Mouse (Mus musculus) thymus, postnatal 10 days (tissue): ENCODE results near the gene Vav1.
"Not testable (repeated sequence)": the region's sequence is repeated elsewhere in the genome, so short reads cannot be mapped to it uniquely, and the experiment has no call there.

Experiments
- DNase-seq, 2 experiments: peaks; one replicate each; pipeline ENCODE4 v3.0.0; 2021; ENCODE audit warnings: low spot score in 2 of 2

The Vav1 gene

GRCm38 (mm10) chr17:57253306-57253705 lies 25.6 kb upstream of the Vav1 start:
- DNase-seq, result no peak

- no peak for DNase-seq
Measured at GRCm38 (mm10) chr17:57255354-57255753, 23.5 kb upstream of the Vav1 start.

DNA sequence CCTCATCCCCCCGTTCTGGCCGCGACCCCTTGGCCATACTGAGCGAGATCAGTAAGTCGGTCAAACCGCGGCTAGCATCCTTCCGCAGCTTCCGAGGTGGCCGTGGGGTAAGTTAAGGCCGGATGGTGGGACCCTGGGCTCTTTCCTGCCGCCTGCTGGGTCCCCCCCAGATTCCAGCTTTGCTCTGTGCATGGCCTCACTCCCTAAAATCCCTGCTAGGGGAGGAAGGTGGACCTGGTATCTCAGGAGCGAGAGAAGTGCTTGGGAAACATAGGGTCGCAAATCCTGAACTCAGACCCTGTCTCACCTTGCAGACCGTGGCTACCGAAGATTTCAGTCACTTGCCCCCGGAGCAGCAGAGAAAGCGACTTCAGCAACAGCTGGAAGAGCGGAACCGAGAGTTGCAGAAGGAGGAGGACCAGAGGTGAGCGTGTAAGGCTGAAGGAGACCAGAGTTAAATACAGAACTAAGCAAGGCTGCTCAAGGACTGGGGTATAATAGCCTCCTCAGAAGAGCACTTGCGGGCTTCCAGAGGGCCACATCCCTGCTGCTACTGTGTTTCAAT lies 21.9 kb upstream of the Vav1 start:
- no peak for DNase-seq

DNA sequence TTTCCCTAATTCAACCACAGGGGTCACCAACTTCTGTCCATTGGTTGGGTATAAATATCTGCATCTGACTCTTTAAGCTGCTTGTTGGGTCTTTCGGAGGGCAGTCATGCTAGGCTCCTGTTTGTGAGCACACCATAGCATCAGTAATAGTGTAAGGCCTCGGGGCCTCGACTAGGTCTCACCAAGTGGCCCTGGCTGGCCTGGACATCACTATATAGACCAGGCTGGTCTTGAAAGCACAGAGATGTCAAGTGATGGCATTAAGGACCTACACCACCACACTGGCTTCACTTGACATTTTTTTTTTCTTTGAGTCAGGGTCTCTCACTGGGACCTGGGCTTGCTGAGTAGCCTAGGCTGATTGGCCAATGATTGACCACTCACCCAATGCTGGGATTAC lies 20.7 kb upstream of the Vav1 start:
- no peak for DNase-seq

- no peak for DNase-seq
Measured at GRCm38 (mm10) chr17:57259742-57260141, 19.2 kb upstream of the Vav1 start.

GRCm38 (mm10) chr17:57260351-57260750 lies 18.5 kb upstream of the Vav1 start:
- no peak for DNase-seq

DNA sequence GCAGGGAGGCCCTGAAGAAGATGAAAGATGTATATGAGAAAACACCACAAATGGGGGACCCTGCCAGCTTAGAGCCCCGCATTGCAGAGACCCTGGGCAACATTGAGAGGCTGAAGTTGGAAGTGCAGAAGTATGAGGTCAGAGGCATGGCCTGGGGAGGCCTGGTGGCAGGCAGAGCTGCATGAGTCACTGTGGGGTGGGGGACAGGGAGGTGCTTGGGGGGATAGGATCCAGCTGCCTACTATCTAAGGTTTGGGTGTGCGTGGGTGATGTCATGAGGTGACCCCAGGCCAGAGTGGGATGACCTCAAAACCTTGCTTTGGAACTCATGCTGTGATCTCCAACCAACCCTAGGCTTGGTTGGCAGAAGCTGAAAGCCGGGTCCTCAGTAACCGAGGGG lies 17.6 kb upstream of the Vav1 start:
- DNase-seq, result no peak

GRCm38 (mm10) chr17:57261796-57262195 lies 17.1 kb upstream of the Vav1 start:
- DNase-seq, result no peak

- no peak for DNase-seq
Measured at GRCm38 (mm10) chr17:57262901-57263550, 15.9 kb upstream of the Vav1 start.

GRCm38 (mm10) chr17:57264164-57264563 lies 14.7 kb upstream of the Vav1 start:
- DNase-seq, result no peak

DNA sequence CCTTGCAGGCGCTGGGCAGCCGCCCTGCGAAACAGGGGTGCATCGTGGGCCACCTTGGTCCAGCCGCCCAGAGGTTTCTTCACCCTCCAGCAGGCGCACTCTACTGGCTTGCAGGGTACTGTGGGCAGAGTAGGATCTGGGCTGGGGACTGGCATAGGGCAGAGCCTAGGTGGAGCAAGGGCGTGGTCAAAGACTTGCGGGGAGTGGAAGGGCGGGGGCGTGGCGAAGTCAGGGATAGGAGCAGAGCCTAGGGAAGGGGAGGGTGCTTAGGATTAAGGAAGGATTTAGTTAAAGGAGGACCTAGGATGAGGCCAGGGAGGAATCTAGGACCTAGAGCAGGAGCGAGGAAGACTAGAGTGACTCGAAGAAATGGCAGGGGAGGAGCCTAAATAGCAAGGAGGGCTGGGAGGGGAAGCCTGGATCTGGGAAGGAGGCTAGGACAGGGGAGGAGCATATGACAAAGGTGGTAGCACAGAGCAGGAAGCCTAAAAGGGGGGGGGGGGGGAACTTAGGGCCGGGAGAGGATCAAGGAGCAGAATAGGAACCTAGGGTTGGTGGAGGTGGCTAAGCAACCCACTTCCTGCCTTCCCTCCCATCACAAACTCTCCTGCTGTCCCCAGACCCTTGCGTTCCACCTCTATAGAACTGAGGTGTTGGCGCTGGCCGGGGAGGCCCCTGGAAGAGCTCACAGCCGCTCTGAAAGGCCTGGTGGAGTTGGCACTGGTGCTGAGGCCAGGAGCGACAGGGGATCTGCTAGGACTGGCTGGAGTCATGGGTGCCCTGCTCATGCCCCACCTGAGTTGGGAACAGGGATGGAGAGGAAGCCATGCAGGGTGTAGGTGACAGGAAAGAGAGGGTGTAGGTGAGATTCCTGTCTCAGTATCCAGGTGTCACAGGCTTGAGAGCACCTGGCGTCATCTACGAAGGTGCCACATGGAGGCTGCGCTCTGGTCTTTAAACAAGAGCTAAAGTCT lies 13.6 kb upstream of the Vav1 start:
- DNase-seq, result peak; percentile 37 to 44

DNA sequence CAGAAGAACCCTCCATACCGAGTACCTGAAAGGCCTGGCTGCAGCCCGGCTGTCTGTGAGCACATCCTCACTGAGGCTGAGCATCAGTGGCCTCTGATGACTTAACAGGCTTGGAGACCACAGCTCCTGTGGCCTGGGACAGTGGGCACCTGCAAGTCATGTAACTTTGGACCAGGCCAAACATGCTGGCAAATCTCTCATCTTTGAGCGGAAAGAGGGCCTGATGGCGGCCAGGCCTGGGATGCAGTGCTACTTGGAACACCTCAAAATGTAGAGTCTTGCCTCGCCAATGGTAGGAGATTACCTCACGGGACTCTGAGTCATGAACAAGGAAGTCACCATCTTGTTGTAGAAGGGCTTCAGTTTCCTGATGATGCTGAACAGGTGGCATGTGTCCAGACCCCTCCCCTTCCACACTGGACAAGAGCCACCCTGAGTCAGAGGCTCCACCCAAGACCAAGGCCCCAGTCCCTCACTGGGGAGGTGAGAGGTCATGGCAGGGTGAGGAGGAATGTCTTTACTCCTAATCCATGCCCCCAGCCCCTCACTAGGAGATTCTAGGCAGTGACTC lies 11.3 kb upstream of the Vav1 start:
- no peak for DNase-seq

DNA sequence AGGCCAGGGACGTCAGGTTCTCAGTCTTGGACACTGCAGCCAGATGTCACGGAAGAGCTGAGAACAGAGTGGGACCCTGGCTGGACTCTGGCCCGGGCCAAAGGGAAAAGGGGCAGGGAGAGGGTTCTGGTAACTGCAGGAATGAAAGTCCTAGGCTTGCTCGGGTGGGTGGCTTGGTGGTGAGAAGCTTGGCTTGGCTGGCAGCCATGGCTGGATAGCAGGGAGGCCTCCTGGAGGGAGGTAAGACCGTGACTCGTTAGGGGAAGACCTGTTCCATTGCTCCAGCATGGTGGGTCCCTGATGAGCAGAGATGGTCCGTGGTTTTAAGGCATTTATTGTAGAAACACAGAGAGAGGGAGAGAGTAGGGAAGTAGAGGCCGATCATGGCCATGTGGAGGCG lies 7.6 kb upstream of the Vav1 start:
- DNase-seq, result no peak

GRCm38 (mm10) chr17:57273846-57274245 lies 5.1 kb upstream of the Vav1 start:
- no peak for DNase-seq

DNA sequence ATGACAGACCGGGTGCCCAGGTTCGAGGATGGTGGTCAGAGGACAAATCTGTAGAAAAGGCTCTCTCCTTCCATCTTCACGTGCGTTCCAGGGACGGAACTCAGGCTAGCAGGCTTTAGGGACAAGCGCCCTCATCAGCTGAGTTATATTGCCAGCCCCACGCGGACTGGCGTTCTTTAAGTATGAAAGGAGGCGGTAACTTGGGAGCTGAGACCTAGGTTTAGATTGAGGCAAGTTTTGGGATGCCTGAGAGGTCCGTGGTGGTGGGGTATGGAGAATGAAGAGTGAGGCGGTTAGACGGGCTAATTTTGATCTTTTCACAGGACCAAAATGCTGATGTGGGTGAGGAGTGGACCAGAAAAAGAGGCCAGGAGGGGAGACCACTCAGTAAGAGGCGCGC lies 4.2 kb upstream of the Vav1 start:
- DNase-seq, result no peak

DNA sequence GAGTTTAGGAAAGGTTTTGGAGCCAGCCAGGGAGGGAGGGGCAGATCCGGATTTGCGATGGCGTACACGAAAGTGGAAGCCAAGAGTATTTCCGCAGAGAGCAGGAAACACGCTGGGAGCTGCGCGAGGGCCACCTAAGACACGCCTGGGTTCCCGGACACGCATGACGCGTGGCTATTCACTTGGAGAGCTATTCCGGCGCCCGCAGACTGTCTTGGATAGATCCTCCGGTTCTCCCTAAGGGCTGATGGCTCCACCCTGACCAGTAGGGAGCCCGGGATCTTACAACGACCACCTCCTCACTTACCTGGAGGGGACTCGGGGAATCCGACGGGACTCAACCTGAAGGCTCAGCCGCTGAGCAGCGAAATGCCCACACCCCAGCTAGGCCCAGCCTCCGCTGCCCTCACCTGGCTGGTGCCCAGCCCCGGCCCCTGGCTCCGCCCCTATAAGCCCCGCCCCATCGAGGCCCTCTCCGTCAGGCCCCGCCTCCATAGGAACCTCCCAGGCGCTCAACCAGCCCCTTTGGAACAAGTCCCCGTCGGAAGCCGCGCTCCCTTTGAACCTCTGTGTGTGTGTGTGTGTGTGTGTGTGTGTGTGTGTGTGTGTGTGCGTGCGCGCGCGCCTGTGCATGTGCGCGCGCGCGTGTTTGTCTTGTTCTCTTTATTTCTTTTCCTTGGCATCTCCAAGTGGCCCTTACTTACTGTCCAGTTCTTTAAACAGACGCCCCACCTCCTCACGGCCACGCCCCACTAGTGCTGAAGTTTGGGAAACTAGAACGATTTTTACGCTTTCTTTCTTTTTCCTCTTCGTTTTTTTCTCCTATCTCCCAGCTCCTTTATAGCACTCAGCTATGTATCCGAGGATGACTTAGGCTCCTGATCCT lies 3.5 kb upstream of the Vav1 start:
- DNase-seq, result peak; percentile 79 to 82

DNA sequence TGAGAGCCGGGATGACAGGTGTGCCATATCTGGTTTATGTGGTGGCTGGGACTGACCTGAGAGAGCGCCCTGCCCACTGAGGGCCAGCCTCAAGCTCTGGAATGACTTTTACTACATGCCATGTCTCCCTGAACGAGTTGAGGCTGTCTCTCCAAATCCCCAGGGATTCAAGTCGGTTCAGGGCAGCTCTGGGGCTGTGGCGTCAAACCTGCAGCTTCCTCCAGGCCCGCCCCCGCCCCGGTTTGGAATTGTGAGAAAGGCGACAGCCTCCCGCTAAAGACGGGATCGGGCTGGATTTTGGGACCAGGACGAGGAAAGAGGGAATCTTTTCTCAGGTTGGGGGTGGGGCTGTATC lies 2.9 kb upstream of the Vav1 start:
- no peak for DNase-seq

- DNase-seq, result peak; percentile 49 to 71
Measured at GRCm38 (mm10) chr17:57276634-57277121, 2.2 kb upstream of the Vav1 start.

DNA sequence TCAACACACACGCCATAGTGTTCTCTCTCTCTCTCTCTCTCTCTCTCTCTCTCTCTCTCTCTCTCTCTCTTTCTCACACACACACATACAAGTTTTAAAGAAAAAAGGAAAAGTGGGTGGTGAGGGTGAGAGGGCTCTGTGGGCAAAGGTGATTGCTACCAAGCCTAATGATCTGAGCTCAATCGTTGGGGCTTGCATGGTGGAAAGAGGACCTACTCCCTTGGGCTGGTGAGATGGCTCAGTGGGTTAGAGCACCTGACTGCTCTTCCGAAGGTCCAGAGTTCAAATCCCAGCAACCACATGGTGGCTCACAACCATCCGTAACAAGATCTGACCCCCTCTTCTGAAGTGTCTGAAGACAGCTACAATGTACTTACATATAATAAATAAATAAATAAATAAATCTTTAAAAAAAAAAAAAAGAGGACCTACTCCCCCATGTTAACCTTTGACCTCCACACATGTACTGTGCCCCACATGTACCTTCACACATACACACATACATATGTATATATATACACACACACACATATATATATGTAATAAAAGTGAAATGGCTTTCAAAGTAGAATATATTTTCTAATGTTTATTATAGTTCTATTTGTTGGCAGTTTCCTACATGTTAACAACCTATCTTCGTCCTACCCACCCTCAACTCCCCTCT lies 1.2 kb upstream of the Vav1 start:
- DNase-seq, result not testable (repeated sequence)

DNA sequence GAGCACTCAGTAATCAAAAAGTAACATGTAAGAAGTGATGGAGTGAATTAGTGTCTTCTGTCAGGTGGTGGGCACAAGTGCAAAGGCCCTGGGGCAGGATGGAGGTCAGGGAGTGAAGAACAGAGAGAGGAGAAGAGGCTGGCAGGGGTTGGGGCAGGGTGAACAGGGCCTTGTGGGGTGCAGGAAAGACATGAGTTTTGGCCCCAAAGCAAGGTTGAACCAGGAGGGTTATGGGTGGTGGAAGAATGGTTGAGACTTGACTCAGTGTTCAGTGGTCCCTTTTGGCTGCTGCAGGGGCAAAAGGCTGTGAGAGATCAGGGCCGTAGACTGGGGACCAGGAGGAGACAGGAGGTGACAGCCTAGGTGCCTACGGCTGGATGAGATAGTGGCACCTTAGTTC lies 363 bp upstream of the Vav1 start:
- peak in 1 of 2 experiments; percentile 25 for DNase-seq
